Mouse (Mus musculus): ENCODE measurements around the gene Slx4.
A peak's percentile ranks its signal among the peaks of the same experiment; 100 is the strongest.
"Not testable (repeated sequence)": the region's sequence is repeated elsewhere in the genome, so short reads cannot be mapped to it uniquely, and the experiment has no call there.

Slx4 gene

GRCm38 (mm10) chr16:4014040-4014668, 10.6 kb upstream of the Slx4 start:
- no peak for DNase-seq (ENCODE audit: extremely low read depth, insufficient read length, low spot score)

- no peak for DNase-seq (ENCODE audit: extremely low read depth, insufficient read length, low spot score)
Observed at GRCm38 (mm10) chr16:4012882-4013570, 9.5 kb upstream of the Slx4 start.

GRCm38 (mm10) chr16:3988410-3988809, 15.2 kb downstream of the Slx4 start:
- no peak for DNase-seq (ENCODE audit: extremely low read depth, insufficient read length, low spot score)

GRCm38 (mm10) chr16:3983146-3983700, 20.3 kb downstream of the Slx4 start:
- no peak for DNase-seq (ENCODE audit: extremely low read depth, insufficient read length, low spot score)

GRCm38 (mm10) chr16:3982173-3982572, 21.4 kb downstream of the Slx4 start:
- no peak for DNase-seq (ENCODE audit: extremely low read depth, insufficient read length, low spot score)

GRCm38 (mm10) chr16:3976712-3977111, 26.9 kb downstream of the Slx4 start:
- no peak for DNase-seq (ENCODE audit: extremely low read depth, insufficient read length, low spot score)

- no peak for DNase-seq (ENCODE audit: extremely low read depth, insufficient read length, low spot score)
Observed at GRCm38 (mm10) chr16:3976251-3976671, 27.3 kb downstream of the Slx4 start, which contains the start of gene Nlrc3. Nlrc3 (minus strand) TSS chr16:3976632.

GRCm38 (mm10) chr16:3975658-3976057, 27.9 kb downstream of the Slx4 start:
- no peak for DNase-seq (ENCODE audit: extremely low read depth, insufficient read length, low spot score)

- not testable (repeated sequence) for DNase-seq (ENCODE audit: extremely low read depth, insufficient read length, low spot score)
Observed at GRCm38 (mm10) chr16:3974456-3974855, 29.1 kb downstream of the Slx4 start.

- DNase-seq (ENCODE audit: extremely low read depth, insufficient read length, low spot score) = no peak
Observed at GRCm38 (mm10) chr16:3965534-3965933, 38.0 kb downstream of the Slx4 start.

- DNase-seq (ENCODE audit: extremely low read depth, insufficient read length, low spot score) = no peak
Observed at GRCm38 (mm10) chr16:3964990-3965389, 38.6 kb downstream of the Slx4 start.

- DNase-seq (ENCODE audit: extremely low read depth, insufficient read length, low spot score) = peak; percentile 48
Observed at GRCm38 (mm10) chr16:3959261-3959660, 44.3 kb downstream of the Slx4 start.

GRCm38 (mm10) chr16:3956369-3956768, 47.2 kb downstream of the Slx4 start:
- peak; percentile 80 for DNase-seq (ENCODE audit: extremely low read depth, insufficient read length, low spot score)

- DNase-seq (ENCODE audit: extremely low read depth, insufficient read length, low spot score) = no peak
Observed at GRCm38 (mm10) chr16:3951141-3951540, 52.4 kb downstream of the Slx4 start.

GRCm38 (mm10) chr16:3934701-3935100, 68.9 kb downstream of the Slx4 start:
- DNase-seq (ENCODE audit: extremely low read depth, insufficient read length, low spot score) = no peak

- DNase-seq (ENCODE audit: extremely low read depth, insufficient read length, low spot score) = peak; percentile 43
Observed at GRCm38 (mm10) chr16:3934091-3934490, 69.5 kb downstream of the Slx4 start.

GRCm38 (mm10) chr16:3933536-3933935, 70.0 kb downstream of the Slx4 start:
- peak; percentile 42 for DNase-seq (ENCODE audit: extremely low read depth, insufficient read length, low spot score)

GRCm38 (mm10) chr16:3929151-3929550, 74.4 kb downstream of the Slx4 start:
- no peak for DNase-seq (ENCODE audit: extremely low read depth, insufficient read length, low spot score)
